Mouse (Mus musculus): ENCODE data around the gene Banp.

The Banp gene

GRCm38 (mm10) chr8:121926266-121926665 is 23.3 kb upstream of the Banp start:
- DNase-seq (ENCODE audit: low spot score): no peak

GRCm38 (mm10) chr8:121927316-121927715 is 22.2 kb upstream of the Banp start:
- no peak for DNase-seq (ENCODE audit: low spot score)

- no peak for DNase-seq (ENCODE audit: low spot score)
Observed at GRCm38 (mm10) chr8:121930047-121930446, 19.5 kb upstream of the Banp start.

- DNase-seq (ENCODE audit: low spot score): no peak
Observed at GRCm38 (mm10) chr8:121931571-121931970, 18.0 kb upstream of the Banp start.

GRCm38 (mm10) chr8:121932026-121932667 is 17.4 kb upstream of the Banp start:
- DNase-seq (ENCODE audit: low spot score): no peak

GRCm38 (mm10) chr8:121932668-121933520 is 16.7 kb upstream of the Banp start:
- no peak for DNase-seq (ENCODE audit: low spot score)

- no peak for DNase-seq (ENCODE audit: low spot score)
Observed at GRCm38 (mm10) chr8:121934506-121934905, 15.0 kb upstream of the Banp start.

- DNase-seq (ENCODE audit: low spot score): no peak
Observed at GRCm38 (mm10) chr8:121934923-121935322, 14.6 kb upstream of the Banp start.

- no peak for DNase-seq (ENCODE audit: low spot score)
Observed at GRCm38 (mm10) chr8:121935341-121936294, 13.9 kb upstream of the Banp start.

- DNase-seq (ENCODE audit: low spot score): no peak
Observed at GRCm38 (mm10) chr8:121936391-121936790, 13.2 kb upstream of the Banp start.

GRCm38 (mm10) chr8:121938732-121939131 is 10.8 kb upstream of the Banp start:
- no peak for DNase-seq (ENCODE audit: low spot score)

- DNase-seq (ENCODE audit: low spot score): no peak
Observed at GRCm38 (mm10) chr8:121943057-121943540, 6.5 kb upstream of the Banp start.

- no peak for DNase-seq (ENCODE audit: low spot score)
Observed at GRCm38 (mm10) chr8:121943716-121944115, 5.8 kb upstream of the Banp start.

GRCm38 (mm10) chr8:121944831-121945230 is 4.7 kb upstream of the Banp start, which contains the start of gene Car5a:
Car5a (minus strand) TSS chr8:121944904.
- DNase-seq (ENCODE audit: low spot score): no peak

- no peak for DNase-seq (ENCODE audit: low spot score)
Observed at GRCm38 (mm10) chr8:121946351-121946750, 3.2 kb upstream of the Banp start.

GRCm38 (mm10) chr8:121947047-121947752 is 2.4 kb upstream of the Banp start:
- no peak for DNase-seq (ENCODE audit: low spot score)

GRCm38 (mm10) chr8:121947753-121948141 is 1.8 kb upstream of the Banp start:
- peak; percentile 72 for DNase-seq (ENCODE audit: low spot score)

- DNase-seq (ENCODE audit: low spot score): no peak
Observed at GRCm38 (mm10) chr8:121948321-121949145, 1.0 kb upstream of the Banp start.

- DNase-seq (ENCODE audit: low spot score): peak; percentile 95
Observed at GRCm38 (mm10) chr8:121949941-121950748, 595 bp downstream of the Banp start.
